Mouse (Mus musculus): ENCODE measurements around the gene Slc17a1. TPM values are rescaled to one million over a fixed set of nuclear protein-coding genes. Genes with fewer than 3 reads are reported as not detected.

Gene Slc17a1
- polyA plus RNA-seq (2015; fragmentation: Nextera tagmentation; extraction: Ambion mirVana) = 24.2 and 29.8 TPM in 2 replicates

DNA sequence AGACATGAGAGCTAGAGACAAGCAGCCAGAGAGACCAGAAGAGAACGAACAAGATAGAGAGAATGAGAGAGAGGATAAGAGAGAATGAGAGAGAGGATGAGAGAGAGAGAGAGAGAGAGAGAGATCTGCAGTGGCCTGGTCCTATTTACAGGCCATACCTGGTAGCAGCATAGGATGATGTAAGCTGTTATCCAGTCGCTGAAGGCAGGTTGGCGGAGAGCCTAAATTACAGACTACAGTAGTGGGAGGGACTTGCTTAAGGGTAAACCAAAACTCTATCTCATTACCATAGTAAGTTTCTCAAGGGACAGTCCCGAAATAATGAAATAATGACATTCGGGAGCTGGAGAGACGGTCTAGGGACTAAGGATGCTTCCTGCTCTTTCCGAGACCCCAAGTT, at the start of gene Slc17a1:
Gene Slc17a1 (plus strand): TSS at position 346 of the 400 bp plus-strand sequence.
- H3K27ac ChIP-seq (ENCODE audit: low read length) = no peak within 1 kb of the TSS
- H3K9me3 ChIP-seq (ENCODE audit: low read length) = no peaks in the 10 kb centered on the region
- no peak within 1 kb of the TSS for H3K4me3 ChIP-seq (ENCODE audit: low read length)
- no peak within 1 kb of the TSS for H3K9ac ChIP-seq (replicated peaks; ENCODE audit: low read length)
- no peaks in the 10 kb centered on the region for H3K27me3 ChIP-seq (ENCODE audit: insufficient read depth, low read length)
- WGBS = 86% methylated on average over 7 of the region's 7 CpGs
- no peak for ATAC-seq (ENCODE audit: low FRiP score, low TSS enrichment)
- no peak within 1 kb of the TSS for H3K4me2 ChIP-seq (replicated peaks; ENCODE audit: low read depth, low read length)
- H3K4me1 ChIP-seq (ENCODE audit: insufficient read depth, low read length) = peaks cover 6% of the 10 kb centered on the region; the same call in 1 of the 2 replicates
- no peaks in the 10 kb centered on the region for H3K36me3 ChIP-seq (ENCODE audit: insufficient read depth, low read length)

GRCm38 (mm10) chr13:23820179-23820940, 47.2 kb upstream of the Slc17a1 start:
- WGBS = 75% methylated on average over 4 of the region's 4 CpGs
- ATAC-seq (ENCODE audit: low FRiP score, low TSS enrichment) = no peak
- no peaks in the 10 kb centered on the region for H3K36me3 ChIP-seq (ENCODE audit: insufficient read depth, low read length)

GRCm38 (mm10) chr13:23822213-23822612, 45.3 kb upstream of the Slc17a1 start:
- Histone ChIP-seq H3K27ac (ENCODE audit: low read length) (no peak overlapping the region), H3K27me3 (ENCODE audit: insufficient read depth, low read length) (no peaks in the 10 kb centered on the region), H3K36me3 (ENCODE audit: insufficient read depth, low read length) (no peaks in the 10 kb centered on the region), H3K4me1 (ENCODE audit: insufficient read depth, low read length) (no peaks in the 10 kb centered on the region), H3K4me2 (replicated peaks; ENCODE audit: low read depth, low read length) (no peak overlapping the region), H3K4me3 (ENCODE audit: low read length) (no peak overlapping the region), H3K9ac (replicated peaks; ENCODE audit: low read length) (no peak overlapping the region), H3K9me3 (ENCODE audit: low read length) (no peaks in the 10 kb centered on the region)
- no peak for ATAC-seq (ENCODE audit: low FRiP score, low TSS enrichment)
- WGBS = 74% methylated on average over 3 of the region's 3 CpGs

More at GRCm38 (mm10) chr13:23820179-23820940, 47.2 kb upstream of the Slc17a1 start:
- Histone ChIP-seq H3K27me3 (ENCODE audit: insufficient read depth, low read length) (no peaks in the 10 kb centered on the region), H3K9ac (replicated peaks; ENCODE audit: low read length) (no peak overlapping the region), H3K4me3 (ENCODE audit: low read length) (no peak overlapping the region), H3K27ac (ENCODE audit: low read length) (no peak overlapping the region), H3K4me1 (ENCODE audit: insufficient read depth, low read length) (no peaks in the 10 kb centered on the region), H3K9me3 (ENCODE audit: low read length) (no peaks in the 10 kb centered on the region), H3K4me2 (replicated peaks; ENCODE audit: low read depth, low read length) (no peak overlapping the region)

DNA sequence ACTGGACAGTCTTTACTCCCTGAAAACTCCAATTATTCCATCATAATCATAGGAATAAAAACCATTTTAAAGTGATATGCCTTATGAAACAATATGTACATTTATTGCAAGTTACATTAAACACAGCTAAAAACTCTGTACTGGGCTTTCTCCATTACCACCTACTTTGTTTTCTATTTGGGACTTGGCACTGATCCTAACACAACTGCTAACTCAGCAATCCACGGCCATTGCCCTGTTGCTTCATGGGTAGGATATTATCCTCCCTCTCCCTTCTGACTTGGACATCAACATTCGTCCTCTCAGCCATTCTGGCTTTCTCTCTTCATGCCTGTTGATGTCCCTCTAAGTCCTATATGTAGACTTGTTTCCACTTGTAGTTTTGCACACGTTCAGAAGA, 40.9 kb upstream of the Slc17a1 start:
- Histone ChIP-seq H3K4me2 (replicated peaks; ENCODE audit: low read depth, low read length) (no peak overlapping the region), H3K4me3 (ENCODE audit: low read length) (no peak overlapping the region), H3K27ac (ENCODE audit: low read length) (no peak overlapping the region), H3K36me3 (ENCODE audit: insufficient read depth, low read length) (no peaks in the 10 kb centered on the region), H3K9me3 (ENCODE audit: low read length) (no peaks in the 10 kb centered on the region), H3K4me1 (ENCODE audit: insufficient read depth, low read length) (no peaks in the 10 kb centered on the region), H3K27me3 (ENCODE audit: insufficient read depth, low read length) (no peaks in the 10 kb centered on the region), H3K9ac (replicated peaks; ENCODE audit: low read length) (no peak overlapping the region)
- no peak for ATAC-seq (ENCODE audit: low FRiP score, low TSS enrichment)
- WGBS = 68% methylated on average over 3 of the region's 3 CpGs

DNA sequence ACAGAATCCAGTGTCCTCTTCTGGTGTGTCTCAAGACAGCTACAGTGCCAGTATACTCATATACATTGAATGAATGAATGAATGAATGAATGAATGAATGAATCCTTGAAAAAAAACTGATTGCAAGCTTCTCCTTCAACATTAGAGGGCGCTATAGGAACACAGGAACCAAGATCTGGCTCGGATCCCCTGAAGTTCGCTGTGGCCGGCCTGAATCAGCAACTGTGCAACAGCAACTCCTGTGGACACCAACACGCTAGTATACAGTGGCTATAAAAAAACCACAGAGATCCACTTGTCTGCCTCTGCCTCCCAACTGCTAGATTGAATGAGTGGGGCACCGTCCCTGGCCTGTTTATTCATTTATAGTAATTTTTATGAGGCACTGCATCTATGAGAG, 34.5 kb upstream of the Slc17a1 start:
- Histone ChIP-seq H3K9ac (replicated peaks; ENCODE audit: low read length) (no peak overlapping the region), H3K27me3 (ENCODE audit: insufficient read depth, low read length) (no peaks in the 10 kb centered on the region), H3K4me1 (ENCODE audit: insufficient read depth, low read length) (no peaks in the 10 kb centered on the region), H3K4me3 (ENCODE audit: low read length) (no peak overlapping the region), H3K27ac (ENCODE audit: low read length) (no peak overlapping the region), H3K9me3 (ENCODE audit: low read length) (no peaks in the 10 kb centered on the region), H3K4me2 (replicated peaks; ENCODE audit: low read depth, low read length) (no peak overlapping the region), H3K36me3 (ENCODE audit: insufficient read depth, low read length) (no peaks in the 10 kb centered on the region)
- ATAC-seq (ENCODE audit: low FRiP score, low TSS enrichment) = 0 out of 2 replicates have a peak, but pooled peaks have one; percentile 54
- WGBS = 10% methylated on average over 6 of the region's 6 CpGs

DNA sequence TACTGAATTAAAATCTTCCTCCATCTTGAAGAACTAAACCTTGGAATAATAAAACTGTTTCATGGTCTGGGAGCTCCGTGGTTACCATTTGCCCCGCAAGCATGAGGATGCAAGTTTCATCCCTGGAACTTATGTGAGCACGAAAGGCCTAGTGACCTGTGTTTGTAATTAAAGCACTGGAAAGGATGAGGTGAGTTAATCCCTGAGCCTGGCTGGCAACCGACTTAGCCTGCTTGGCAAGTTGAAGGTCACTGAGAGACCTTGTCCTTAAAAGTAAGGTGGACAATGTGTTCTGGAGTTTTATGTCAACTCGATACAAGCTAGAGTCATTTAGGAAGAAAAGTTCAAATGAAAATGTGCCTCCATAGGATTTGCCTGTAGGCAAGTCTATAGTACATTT, 32.7 kb upstream of the Slc17a1 start:
- Histone ChIP-seq H3K9me3 (ENCODE audit: low read length) (no peaks in the 10 kb centered on the region), H3K27me3 (ENCODE audit: insufficient read depth, low read length) (no peaks in the 10 kb centered on the region), H3K4me2 (replicated peaks; ENCODE audit: low read depth, low read length) (no peak overlapping the region), H3K4me3 (ENCODE audit: low read length) (no peak overlapping the region), H3K4me1 (ENCODE audit: insufficient read depth, low read length) (no peaks in the 10 kb centered on the region), H3K27ac (ENCODE audit: low read length) (no peak overlapping the region), H3K36me3 (ENCODE audit: insufficient read depth, low read length) (no peaks in the 10 kb centered on the region), H3K9ac (replicated peaks; ENCODE audit: low read length) (no peak overlapping the region)
- 82% methylated on average over 5 of the region's 5 CpGs for WGBS
- no peak for ATAC-seq (ENCODE audit: low FRiP score, low TSS enrichment)

DNA sequence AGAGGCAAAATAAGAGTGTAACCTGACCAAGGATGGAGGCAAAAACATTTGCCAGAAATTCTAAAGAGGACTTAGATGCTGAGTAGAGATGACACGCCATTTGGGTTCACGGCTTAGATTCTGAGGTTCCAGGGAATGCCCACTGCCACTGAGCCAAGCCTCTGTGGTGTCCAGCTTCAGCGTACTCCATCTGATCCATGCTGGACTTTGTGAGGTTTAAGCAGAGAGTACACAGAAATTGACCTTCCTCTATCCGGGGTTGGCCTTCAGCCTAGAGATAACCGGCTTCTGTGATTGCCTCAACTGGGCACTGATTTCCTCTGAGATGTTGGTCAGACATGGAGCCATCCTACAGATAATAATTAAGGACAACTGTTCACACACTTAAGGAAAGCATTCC, 30.9 kb upstream of the Slc17a1 start:
- Histone ChIP-seq H3K4me3 (ENCODE audit: low read length) (no peak overlapping the region), H3K27me3 (ENCODE audit: insufficient read depth, low read length) (no peaks in the 10 kb centered on the region), H3K9me3 (ENCODE audit: low read length) (no peaks in the 10 kb centered on the region), H3K27ac (ENCODE audit: low read length) (no peak overlapping the region), H3K4me2 (replicated peaks; ENCODE audit: low read depth, low read length) (no peak overlapping the region), H3K4me1 (ENCODE audit: insufficient read depth, low read length) (no peaks in the 10 kb centered on the region), H3K9ac (replicated peaks; ENCODE audit: low read length) (no peak overlapping the region), H3K36me3 (ENCODE audit: insufficient read depth, low read length) (no peaks in the 10 kb centered on the region)
- no peak for ATAC-seq (ENCODE audit: low FRiP score, low TSS enrichment)
- 89% methylated on average over 5 of the region's 5 CpGs for WGBS

- Histone ChIP-seq H3K4me2 (replicated peaks; ENCODE audit: low read depth, low read length) (no peak within 1 kb of the TSS), H3K27ac (ENCODE audit: low read length) (peak within 1 kb of the TSS; percentile 43; the same call in 1 of the 2 replicates), H3K4me3 (ENCODE audit: low read length) (no peak within 1 kb of the TSS), H3K36me3 (ENCODE audit: insufficient read depth, low read length) (no peaks in the 10 kb centered on the region), H3K27me3 (ENCODE audit: insufficient read depth, low read length) (no peaks in the 10 kb centered on the region), H3K9ac (replicated peaks; ENCODE audit: low read length) (no peak within 1 kb of the TSS), H3K4me1 (ENCODE audit: insufficient read depth, low read length) (no peaks in the 10 kb centered on the region), H3K9me3 (ENCODE audit: low read length) (no peaks in the 10 kb centered on the region)
- peak; percentile 70 for ATAC-seq (ENCODE audit: low FRiP score, low TSS enrichment)
- 51% methylated on average over 2 of the region's 2 CpGs for WGBS
These were observed 28.2 kb upstream of the Slc17a1 start, which contains the start of gene Slc17a3 for GRCm38 (mm10) chr13:23839308-23839707. Gene Slc17a3 (plus strand): TSS chr13:23839434.

DNA sequence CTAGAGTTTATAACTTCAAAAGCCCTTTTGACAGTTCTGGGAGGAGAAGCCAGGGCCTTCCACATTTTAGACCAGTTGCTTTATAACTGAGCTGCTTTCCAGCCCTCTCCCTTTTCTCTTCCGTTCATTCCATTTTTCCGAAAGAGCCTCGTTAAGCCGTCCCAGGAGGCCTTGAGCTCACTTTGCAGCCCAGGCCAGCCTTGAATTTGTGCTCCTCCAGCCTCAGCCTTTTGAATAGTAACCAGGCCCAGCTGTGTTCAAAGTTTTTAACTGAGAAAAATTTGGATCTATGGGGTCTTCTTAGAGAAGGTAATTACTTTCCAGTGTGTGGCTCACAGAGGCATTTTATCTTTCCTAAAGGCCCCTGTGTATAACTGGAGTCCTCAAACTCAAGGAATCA, 21.7 kb upstream of the Slc17a1 start:
- no peak overlapping the region for H3K27ac ChIP-seq (ENCODE audit: low read length)
- H3K4me2 ChIP-seq (replicated peaks; ENCODE audit: low read depth, low read length) = no peak overlapping the region
- ATAC-seq (ENCODE audit: low FRiP score, low TSS enrichment) = no peak
- no peaks in the 10 kb centered on the region for H3K27me3 ChIP-seq (ENCODE audit: insufficient read depth, low read length)
- no peaks in the 10 kb centered on the region for H3K36me3 ChIP-seq (ENCODE audit: insufficient read depth, low read length)
- no peaks in the 10 kb centered on the region for H3K4me1 ChIP-seq (ENCODE audit: insufficient read depth, low read length)
- H3K4me3 ChIP-seq (ENCODE audit: low read length) = no peak overlapping the region
- 85% methylated on average over 4 of the region's 4 CpGs for WGBS
- H3K9ac ChIP-seq (replicated peaks; ENCODE audit: low read length) = no peak overlapping the region
- no peaks in the 10 kb centered on the region for H3K9me3 ChIP-seq (ENCODE audit: low read length)

DNA sequence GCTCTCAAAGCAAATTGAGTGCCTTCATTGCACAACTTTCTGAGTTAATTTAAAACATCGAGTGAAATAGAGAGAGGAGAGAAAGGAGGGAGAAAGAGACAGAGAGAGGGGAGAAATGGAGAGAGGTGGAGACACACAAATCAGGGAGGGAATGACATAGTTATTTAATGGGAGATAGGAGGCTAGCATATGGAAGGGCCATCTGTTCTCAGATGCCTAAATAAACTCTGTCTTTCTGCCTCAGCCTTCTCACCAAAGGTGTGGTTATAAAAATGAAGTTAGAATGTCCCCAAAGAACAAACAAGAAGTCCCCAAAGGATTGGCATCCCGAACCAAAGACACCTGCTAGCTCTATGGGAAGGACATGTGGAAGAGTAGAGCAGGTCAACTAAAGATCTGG, 18.3 kb upstream of the Slc17a1 start:
- H3K27me3 ChIP-seq (ENCODE audit: insufficient read depth, low read length) = no peaks in the 10 kb centered on the region
- no peak overlapping the region for H3K4me2 ChIP-seq (replicated peaks; ENCODE audit: low read depth, low read length)
- no peaks in the 10 kb centered on the region for H3K4me1 ChIP-seq (ENCODE audit: insufficient read depth, low read length)
- no peak overlapping the region for H3K4me3 ChIP-seq (ENCODE audit: low read length)
- WGBS = 79% methylated on average over 2 of the region's 2 CpGs
- H3K27ac ChIP-seq (ENCODE audit: low read length) = no peak overlapping the region
- H3K9ac ChIP-seq (replicated peaks; ENCODE audit: low read length) = no peak overlapping the region
- H3K9me3 ChIP-seq (ENCODE audit: low read length) = no peaks in the 10 kb centered on the region
- no peaks in the 10 kb centered on the region for H3K36me3 ChIP-seq (ENCODE audit: insufficient read depth, low read length)
- ATAC-seq (ENCODE audit: low FRiP score, low TSS enrichment) = no peak

All from kidney, embryonic 16.5 days (tissue).